Mouse (Mus musculus): ENCODE data around the gene Hnrnpl.

The Hnrnpl gene

GRCm38 (mm10) chr7:28831411-28832125 lies 23.2 kb downstream of the Hnrnpl start:
- DNase-seq = no peak

- DNase-seq = no peak
These were observed 23.8 kb downstream of the Hnrnpl start for GRCm38 (mm10) chr7:28832137-28832536.

- DNase-seq = no peak
These were observed 25.5 kb downstream of the Hnrnpl start, which contains the start of gene Lgals4 for GRCm38 (mm10) chr7:28833723-28834347. TSS of gene Lgals4 (plus strand) at chr7:28833854.

GRCm38 (mm10) chr7:28836936-28837335 lies 28.6 kb downstream of the Hnrnpl start:
- peak; percentile 74 for DNase-seq

- no peak for DNase-seq
These were observed 30.0 kb downstream of the Hnrnpl start for GRCm38 (mm10) chr7:28838331-28838730.

- no peak for DNase-seq
These were observed 38.9 kb downstream of the Hnrnpl start for GRCm38 (mm10) chr7:28847273-28847672.

- no peak for DNase-seq
These were observed 41.4 kb downstream of the Hnrnpl start for GRCm38 (mm10) chr7:28849700-28850236.

- no peak for DNase-seq
These were observed 42.3 kb downstream of the Hnrnpl start for GRCm38 (mm10) chr7:28850642-28851041.

GRCm38 (mm10) chr7:28859953-28860352 lies 51.6 kb downstream of the Hnrnpl start:
- DNase-seq = no peak

- no peak for DNase-seq
These were observed 52.6 kb downstream of the Hnrnpl start for GRCm38 (mm10) chr7:28860898-28861297.

GRCm38 (mm10) chr7:28862817-28863499 lies 54.6 kb downstream of the Hnrnpl start:
- no peak for DNase-seq

GRCm38 (mm10) chr7:28863540-28863939 lies 55.2 kb downstream of the Hnrnpl start, which contains the start of gene Lgals7:
TSS of gene Lgals7 (plus strand) at chr7:28863853.
- DNase-seq = no peak

- no peak for DNase-seq
These were observed 56.0 kb downstream of the Hnrnpl start for GRCm38 (mm10) chr7:28864288-28864750.

GRCm38 (mm10) chr7:28865481-28866300 lies 57.4 kb downstream of the Hnrnpl start:
- peak; percentile 72 for DNase-seq

- DNase-seq = no peak
These were observed 58.6 kb downstream of the Hnrnpl start for GRCm38 (mm10) chr7:28866769-28867507.

GRCm38 (mm10) chr7:28867508-28868340 lies 59.4 kb downstream of the Hnrnpl start:
- DNase-seq = peak; percentile 85

GRCm38 (mm10) chr7:28870901-28871664 lies 62.7 kb downstream of the Hnrnpl start:
- no peak for DNase-seq
